Mouse (Mus musculus) erythroblast, embryonic 14.5 days (primary cell): ENCODE data around the gene 2210407C18Rik.

Experiments
- GATA1 ChIP-seq: IDR thresholded peaks from 2 replicates; pipeline ENCODE4 v1.6.1; 2012; ENCODE audit warnings: low read length, inconsistent platforms, mixed read lengths
- TAL1 ChIP-seq: IDR thresholded peaks from 3 replicates; pipeline ENCODE4 v1.6.1; 2012; ENCODE audit warnings: low read length, inconsistent platforms, mixed read lengths

DNA sequence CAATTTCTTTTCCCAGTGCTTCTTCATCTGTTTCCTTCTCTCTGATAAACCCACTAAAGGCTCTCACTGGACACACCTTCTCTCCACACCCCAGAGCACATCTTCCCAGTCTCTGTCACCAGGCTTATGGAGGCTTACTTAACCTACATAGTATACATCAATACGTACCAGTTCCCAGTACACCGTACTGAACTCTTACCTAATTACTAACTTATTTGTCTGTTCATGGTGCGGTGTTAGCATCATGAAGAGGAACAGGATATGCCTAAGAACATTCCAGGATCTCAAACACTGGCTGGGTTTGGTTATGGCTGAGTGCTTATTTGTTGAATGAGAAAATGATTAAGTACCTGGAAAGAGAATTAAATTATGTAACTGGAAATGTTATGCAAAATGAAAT is 39.3 kb upstream of the 2210407C18Rik start:
- TF ChIP-seq TAL1: no peak
- no peak for TF ChIP-seq GATA1
